Mouse (Mus musculus): ENCODE measurements at regions not wholly inside any gene's neighbourhood (a gene's known extent, or its start where the extent isn't known, plus 50 kb on each side); places are given as distances from the start of the nearest gene placed in this dataset.

DNA sequence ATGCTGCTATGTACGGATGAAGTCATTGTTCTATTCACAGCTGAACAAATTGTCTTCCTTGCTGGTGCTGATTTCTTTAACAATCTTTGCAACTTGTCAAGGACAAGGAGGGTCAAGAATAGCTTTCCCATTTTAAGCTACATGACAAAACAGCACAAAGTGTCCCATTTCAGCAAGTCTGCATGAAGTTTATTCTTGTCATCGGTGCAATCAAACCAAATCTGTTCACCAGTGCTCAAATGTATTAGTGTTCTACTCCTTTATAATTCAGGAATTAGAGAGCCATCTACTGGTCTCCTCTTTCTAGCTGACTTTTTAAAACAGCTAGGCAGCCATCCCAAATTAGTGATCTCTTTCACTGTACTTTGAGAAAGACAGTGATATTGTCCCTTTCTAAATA, 1040.8 kb downstream of the Galc start:
- Histone ChIP-seq H3K27me3 (replicated peaks; ENCODE audit: control insufficient read depth, insufficient read depth, low read length) (no peaks in the 10 kb centered on the region), H3K4me2 (ENCODE audit: low read length) (no peak overlapping the region), H3K27ac (ENCODE audit: low read depth, low read length) (no peak overlapping the region), H3K36me3 (ENCODE audit: control insufficient read depth, insufficient read depth, low read length) (no peaks in the 10 kb centered on the region), H3K9ac (ENCODE audit: low read depth, low read length) (no peak overlapping the region), H3K4me1 (ENCODE audit: control insufficient read depth, insufficient read depth, low read depth, low read length) (no peaks in the 10 kb centered on the region), H3K9me3 (ENCODE audit: control insufficient read depth, low read length) (no peaks in the 10 kb centered on the region), H3K4me3 (ENCODE audit: low read length) (no peak overlapping the region)
- ATAC-seq, result no peak
- WGBS, result 54% methylated on average over 2 of the region's 2 CpGs

DNA sequence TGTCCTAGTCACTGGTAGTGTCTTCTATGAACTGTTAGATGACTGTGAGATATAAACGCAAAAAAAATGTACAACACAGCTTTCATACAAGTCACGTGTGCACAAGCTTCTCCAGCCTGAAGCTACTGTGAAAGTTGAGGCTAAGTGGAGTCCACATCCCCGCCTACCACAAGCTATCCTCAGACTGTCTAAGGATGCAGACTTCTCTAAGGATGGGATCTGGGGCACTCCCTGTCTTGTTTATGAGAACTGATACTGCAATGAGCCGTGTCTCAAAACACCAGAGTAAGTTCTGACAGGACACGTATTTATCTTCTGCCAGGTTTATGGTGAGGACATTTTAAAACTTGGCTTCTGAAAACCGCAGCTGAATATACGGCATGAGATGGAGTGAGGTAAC, 1041.7 kb downstream of the Galc start:
- no peak overlapping the region for H3K9ac ChIP-seq (ENCODE audit: low read depth, low read length)
- H3K4me3 ChIP-seq (ENCODE audit: low read length), result no peak overlapping the region
- no peak overlapping the region for H3K27ac ChIP-seq (ENCODE audit: low read depth, low read length)
- no peaks in the 10 kb centered on the region for H3K9me3 ChIP-seq (ENCODE audit: control insufficient read depth, low read length)
- H3K4me2 ChIP-seq (ENCODE audit: low read length), result no peak overlapping the region
- no peak for ATAC-seq
- WGBS, result 90% methylated on average over 7 of the region's 7 CpGs
- H3K36me3 ChIP-seq (ENCODE audit: control insufficient read depth, insufficient read depth, low read length), result no peaks in the 10 kb centered on the region
- H3K27me3 ChIP-seq (replicated peaks; ENCODE audit: control insufficient read depth, insufficient read depth, low read length), result no peaks in the 10 kb centered on the region
- no peaks in the 10 kb centered on the region for H3K4me1 ChIP-seq (ENCODE audit: control insufficient read depth, insufficient read depth, low read depth, low read length)

DNA sequence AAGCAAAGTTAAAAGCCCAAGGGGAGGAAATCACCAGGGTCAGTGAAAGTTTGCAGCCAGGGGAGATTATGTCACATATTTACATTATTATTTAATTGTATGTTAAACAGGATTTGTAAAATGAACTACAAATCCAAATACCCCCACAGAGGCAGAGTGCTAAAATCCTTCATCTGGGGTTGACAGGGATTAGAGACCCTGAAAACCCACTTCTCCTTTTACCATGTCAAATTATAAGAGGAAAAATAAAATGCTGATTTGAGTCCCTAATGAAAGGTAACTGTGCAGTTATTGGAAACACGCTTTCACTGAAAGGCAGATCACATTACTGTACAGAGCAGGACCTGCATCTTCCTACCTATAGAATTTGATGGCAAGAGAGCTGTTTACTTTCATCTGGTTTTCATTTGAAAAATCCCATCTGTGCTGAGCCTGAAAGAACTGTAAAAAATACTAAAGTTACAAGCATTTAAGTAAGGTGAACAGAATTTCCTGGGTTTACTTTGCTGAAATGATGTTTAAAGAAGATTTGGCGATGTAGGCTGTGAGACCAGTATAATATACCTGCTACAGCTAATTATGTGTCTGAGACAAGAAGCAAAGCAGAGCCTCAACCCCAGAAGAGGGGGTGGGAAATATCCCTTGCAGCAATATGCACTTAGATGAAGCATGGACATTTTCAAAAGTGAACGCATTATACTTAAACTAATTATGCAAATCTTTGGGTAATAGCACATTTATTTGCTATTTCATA, 1055.4 kb downstream of the Galc start:
- no peak overlapping the region for H3K27ac ChIP-seq (ENCODE audit: low read depth, low read length)
- H3K9ac ChIP-seq (ENCODE audit: low read depth, low read length), result no peak overlapping the region
- no peak overlapping the region for H3K4me2 ChIP-seq (ENCODE audit: low read length)
- no peaks in the 10 kb centered on the region for H3K4me1 ChIP-seq (ENCODE audit: control insufficient read depth, insufficient read depth, low read depth, low read length)
- no peaks in the 10 kb centered on the region for H3K27me3 ChIP-seq (replicated peaks; ENCODE audit: control insufficient read depth, insufficient read depth, low read length)
- no peaks in the 10 kb centered on the region for H3K36me3 ChIP-seq (ENCODE audit: control insufficient read depth, insufficient read depth, low read length)
- ATAC-seq, result no peak
- no peak overlapping the region for H3K4me3 ChIP-seq (ENCODE audit: low read length)
- H3K9me3 ChIP-seq (ENCODE audit: control insufficient read depth, low read length), result no peaks in the 10 kb centered on the region
- 71% methylated on average over 3 of the region's 3 CpGs for WGBS

DNA sequence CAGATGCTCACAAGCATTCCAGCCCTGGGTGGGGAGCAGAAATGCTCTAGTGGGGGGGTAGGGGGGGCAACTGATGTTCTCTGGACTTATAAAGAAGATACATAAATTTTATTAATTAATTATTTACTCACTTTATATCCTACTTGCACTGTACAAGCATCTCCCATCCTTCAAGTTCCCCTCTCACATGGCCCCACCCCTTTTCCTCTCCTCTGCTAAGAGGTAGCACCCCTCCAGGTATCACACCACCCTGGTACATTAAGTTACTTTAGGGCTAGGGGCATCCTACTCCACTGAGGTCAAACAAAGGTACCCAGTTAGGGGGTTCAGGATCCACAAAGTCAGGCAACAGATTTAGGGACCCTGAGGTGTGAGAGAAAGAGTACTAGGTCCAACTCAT, 1097.4 kb downstream of the Galc start:
- no peak overlapping the region for H3K27ac ChIP-seq (ENCODE audit: low read depth, low read length)
- no peaks in the 10 kb centered on the region for H3K27me3 ChIP-seq (replicated peaks; ENCODE audit: control insufficient read depth, insufficient read depth, low read length)
- no peak for ATAC-seq

DNA sequence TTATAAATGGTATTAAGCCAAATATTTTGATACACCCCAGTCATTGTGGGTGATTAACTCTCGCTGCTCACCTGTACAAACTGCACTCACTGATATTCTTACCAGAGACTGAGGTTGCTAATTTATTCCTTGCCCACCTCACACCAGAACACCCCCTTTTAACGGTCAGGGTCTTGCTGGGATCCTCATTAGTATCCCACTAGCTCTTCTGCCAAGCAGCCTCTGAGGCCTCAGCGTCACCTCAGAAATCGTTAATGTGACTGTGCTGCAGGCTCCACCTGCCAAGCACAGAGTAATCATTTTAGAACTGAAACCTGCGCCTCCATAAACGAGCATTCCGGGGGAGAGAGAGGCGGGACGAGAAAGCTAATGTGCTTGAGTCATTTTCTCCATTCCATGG, 1097.8 kb downstream of the Galc start:
- no peak overlapping the region for H3K4me2 ChIP-seq (ENCODE audit: low read length)
- no peaks in the 10 kb centered on the region for H3K36me3 ChIP-seq (ENCODE audit: control insufficient read depth, insufficient read depth, low read length)
- no peaks in the 10 kb centered on the region for H3K27me3 ChIP-seq (replicated peaks; ENCODE audit: control insufficient read depth, insufficient read depth, low read length)
- H3K9ac ChIP-seq (ENCODE audit: low read depth, low read length), result no peak overlapping the region
- H3K4me3 ChIP-seq (ENCODE audit: low read length), result no peak overlapping the region
- no peak overlapping the region for H3K27ac ChIP-seq (ENCODE audit: low read depth, low read length)
- H3K4me1 ChIP-seq (ENCODE audit: control insufficient read depth, insufficient read depth, low read depth, low read length), result no peaks in the 10 kb centered on the region
- no peaks in the 10 kb centered on the region for H3K9me3 ChIP-seq (ENCODE audit: control insufficient read depth, low read length)
- WGBS, result 69% methylated on average over 9 of the region's 9 CpGs
- no peak for ATAC-seq

More for the DNA sequence above, 1097.4 kb downstream of the Galc start:
- H3K9ac ChIP-seq (ENCODE audit: low read depth, low read length), result no peak overlapping the region
- no peaks in the 10 kb centered on the region for H3K36me3 ChIP-seq (ENCODE audit: control insufficient read depth, insufficient read depth, low read length)
- no peaks in the 10 kb centered on the region for H3K4me1 ChIP-seq (ENCODE audit: control insufficient read depth, insufficient read depth, low read depth, low read length)
- no peaks in the 10 kb centered on the region for H3K9me3 ChIP-seq (ENCODE audit: control insufficient read depth, low read length)
- H3K4me2 ChIP-seq (ENCODE audit: low read length), result no peak overlapping the region
- H3K4me3 ChIP-seq (ENCODE audit: low read length), result no peak overlapping the region

DNA sequence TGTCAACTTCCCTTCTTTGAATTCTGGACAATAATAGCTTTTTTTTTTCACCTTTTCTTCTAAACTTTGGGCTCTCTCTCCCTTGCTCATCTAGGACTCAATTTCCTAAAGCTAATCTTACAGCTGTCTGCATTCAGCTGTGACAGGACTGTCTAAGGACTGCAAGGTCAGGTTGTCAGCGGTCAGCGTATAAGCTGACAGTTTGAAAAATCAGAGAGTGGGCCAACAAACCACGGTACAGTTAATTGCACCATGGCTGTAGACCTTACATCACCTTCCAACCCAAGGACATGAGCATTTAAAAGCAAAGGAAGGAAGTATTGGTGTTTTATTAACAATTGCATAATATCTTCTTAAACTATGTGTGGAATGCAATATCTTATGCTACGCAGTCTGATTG, 1100.9 kb downstream of the Galc start:
- no peaks in the 10 kb centered on the region for H3K9me3 ChIP-seq (ENCODE audit: control insufficient read depth, low read length)
- no peak overlapping the region for H3K27ac ChIP-seq (ENCODE audit: low read depth, low read length)
- H3K4me3 ChIP-seq (ENCODE audit: low read length), result no peak overlapping the region
- H3K9ac ChIP-seq (ENCODE audit: low read depth, low read length), result no peak overlapping the region
- H3K27me3 ChIP-seq (replicated peaks; ENCODE audit: control insufficient read depth, insufficient read depth, low read length), result no peaks in the 10 kb centered on the region
- H3K4me2 ChIP-seq (ENCODE audit: low read length), result no peak overlapping the region
- no peaks in the 10 kb centered on the region for H3K4me1 ChIP-seq (ENCODE audit: control insufficient read depth, insufficient read depth, low read depth, low read length)
- WGBS, result 76% methylated on average over 4 of the region's 4 CpGs
- no peak for ATAC-seq
- H3K36me3 ChIP-seq (ENCODE audit: control insufficient read depth, insufficient read depth, low read length), result no peaks in the 10 kb centered on the region

DNA sequence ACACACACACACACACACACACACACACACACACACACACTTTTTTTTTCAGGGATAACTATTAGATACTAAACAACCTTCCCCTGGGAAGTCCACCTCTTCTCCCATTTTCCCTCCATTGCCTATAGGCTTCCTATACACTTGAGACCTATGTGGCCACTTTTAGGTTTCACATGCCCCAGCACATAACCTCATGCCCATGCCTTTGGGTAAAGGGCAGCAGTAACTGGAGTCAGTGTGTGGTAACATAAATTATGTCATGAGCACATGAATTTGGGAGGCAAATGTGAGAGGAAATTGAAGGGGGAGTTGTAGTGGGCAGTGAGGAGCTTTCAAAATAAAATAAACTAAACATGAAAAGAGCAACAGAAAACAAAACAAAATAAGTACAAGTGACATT, 1101.5 kb downstream of the Galc start:
- Histone ChIP-seq H3K9ac (ENCODE audit: low read depth, low read length) (no peak overlapping the region), H3K27ac (ENCODE audit: low read depth, low read length) (no peak overlapping the region), H3K9me3 (ENCODE audit: control insufficient read depth, low read length) (no peaks in the 10 kb centered on the region), H3K36me3 (ENCODE audit: control insufficient read depth, insufficient read depth, low read length) (no peaks in the 10 kb centered on the region), H3K4me1 (ENCODE audit: control insufficient read depth, insufficient read depth, low read depth, low read length) (no peaks in the 10 kb centered on the region), H3K4me3 (ENCODE audit: low read length) (no peak overlapping the region), H3K27me3 (replicated peaks; ENCODE audit: control insufficient read depth, insufficient read depth, low read length) (no peaks in the 10 kb centered on the region), H3K4me2 (ENCODE audit: low read length) (no peak overlapping the region)
- ATAC-seq, result no peak

DNA sequence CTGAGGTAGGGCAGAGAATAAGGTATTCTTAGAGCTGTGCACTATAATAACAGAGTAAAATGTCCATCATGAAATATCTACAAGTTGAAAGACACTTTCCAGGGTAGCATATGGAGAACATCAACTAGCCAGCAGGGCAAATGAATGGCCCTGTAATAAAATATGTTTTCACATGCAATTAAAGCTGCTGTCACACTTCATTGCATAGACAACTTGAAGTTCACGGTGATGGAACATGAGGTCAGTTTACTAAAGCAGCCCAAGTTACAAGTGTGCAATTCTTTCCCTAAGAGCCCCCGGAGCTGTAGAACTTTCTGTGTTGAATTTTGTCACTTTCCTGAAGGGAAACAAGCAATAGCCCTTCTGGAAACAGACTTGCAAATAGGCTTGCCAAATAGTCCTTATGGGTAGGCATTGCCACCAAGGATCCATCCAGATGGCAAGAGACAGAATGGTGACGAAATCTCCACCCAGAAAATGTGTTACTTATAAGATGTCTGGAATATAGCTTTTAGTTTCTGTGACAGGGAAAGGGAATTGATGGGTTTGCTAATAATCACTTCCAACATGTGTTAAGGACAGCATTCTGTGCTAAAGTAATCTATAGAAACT, 1102.7 kb downstream of the Galc start:
- no peaks in the 10 kb centered on the region for H3K9me3 ChIP-seq (ENCODE audit: control insufficient read depth, low read length)
- H3K9ac ChIP-seq (ENCODE audit: low read depth, low read length), result no peak overlapping the region
- no peak for ATAC-seq
- H3K27ac ChIP-seq (ENCODE audit: low read depth, low read length), result no peak overlapping the region
- H3K4me3 ChIP-seq (ENCODE audit: low read length), result no peak overlapping the region
- 74% methylated on average over 3 of the region's 3 CpGs for WGBS
- no peak overlapping the region for H3K4me2 ChIP-seq (ENCODE audit: low read length)
- no peaks in the 10 kb centered on the region for H3K36me3 ChIP-seq (ENCODE audit: control insufficient read depth, insufficient read depth, low read length)
- no peaks in the 10 kb centered on the region for H3K27me3 ChIP-seq (replicated peaks; ENCODE audit: control insufficient read depth, insufficient read depth, low read length)
- H3K4me1 ChIP-seq (ENCODE audit: control insufficient read depth, insufficient read depth, low read depth, low read length), result no peaks in the 10 kb centered on the region

DNA sequence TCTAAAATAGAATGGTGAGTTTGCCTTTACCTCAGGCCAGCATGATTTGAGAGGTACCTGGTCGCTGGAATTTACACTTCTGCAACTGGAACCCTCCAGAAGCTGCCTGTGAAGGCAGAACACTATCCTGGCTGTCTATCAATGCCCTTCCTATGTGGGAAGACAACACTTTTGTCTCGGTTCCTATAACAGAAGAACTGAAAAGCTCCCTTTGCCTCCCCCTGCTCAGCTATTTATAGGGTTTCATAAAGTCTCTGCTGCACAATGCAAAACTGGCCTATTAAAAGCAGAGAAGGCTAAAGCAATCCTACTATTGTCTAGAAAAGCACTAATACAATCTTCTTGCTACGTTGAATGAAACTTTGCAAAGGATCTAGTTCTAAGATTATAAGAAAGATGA, 1116.5 kb downstream of the Galc start:
- no peaks in the 10 kb centered on the region for H3K9me3 ChIP-seq (ENCODE audit: control insufficient read depth, low read length)
- no peak overlapping the region for H3K4me2 ChIP-seq (ENCODE audit: low read length)
- H3K36me3 ChIP-seq (ENCODE audit: control insufficient read depth, insufficient read depth, low read length), result no peaks in the 10 kb centered on the region
- ATAC-seq, result no peak
- no peak overlapping the region for H3K4me3 ChIP-seq (ENCODE audit: low read length)
- no peak overlapping the region for H3K27ac ChIP-seq (ENCODE audit: low read depth, low read length)
- no peak overlapping the region for H3K9ac ChIP-seq (ENCODE audit: low read depth, low read length)
- WGBS, result 60% methylated on average over 3 of the region's 3 CpGs
- no peaks in the 10 kb centered on the region for H3K4me1 ChIP-seq (ENCODE audit: control insufficient read depth, insufficient read depth, low read depth, low read length)
- no peaks in the 10 kb centered on the region for H3K27me3 ChIP-seq (replicated peaks; ENCODE audit: control insufficient read depth, insufficient read depth, low read length)
